Mouse (Mus musculus): Measurements from ENCODE around the gene Spata33.

GRCm38 (mm10) chr8:123253451-123254098, 40.9 kb downstream of the Spata33 start:
- TF ChIP-seq CTCF (IDR thresholded peaks at IDR 0.05) (no peak), EP300 (IDR thresholded peaks at IDR 0.05) (no peak)
